Mouse (Mus musculus) right cerebral cortex, postnatal 4 days (tissue): ENCODE measurements around the gene Prcc.
"Not testable (repeated sequence)": the region's sequence is repeated elsewhere in the genome, so short reads cannot be mapped to it uniquely, and the experiment has no call there.

ENCODE experiments used
- DNase-seq: peaks from one replicate; pipeline ENCODE4 v3.0.0-alpha.2; 2022

The Prcc gene

DNA sequence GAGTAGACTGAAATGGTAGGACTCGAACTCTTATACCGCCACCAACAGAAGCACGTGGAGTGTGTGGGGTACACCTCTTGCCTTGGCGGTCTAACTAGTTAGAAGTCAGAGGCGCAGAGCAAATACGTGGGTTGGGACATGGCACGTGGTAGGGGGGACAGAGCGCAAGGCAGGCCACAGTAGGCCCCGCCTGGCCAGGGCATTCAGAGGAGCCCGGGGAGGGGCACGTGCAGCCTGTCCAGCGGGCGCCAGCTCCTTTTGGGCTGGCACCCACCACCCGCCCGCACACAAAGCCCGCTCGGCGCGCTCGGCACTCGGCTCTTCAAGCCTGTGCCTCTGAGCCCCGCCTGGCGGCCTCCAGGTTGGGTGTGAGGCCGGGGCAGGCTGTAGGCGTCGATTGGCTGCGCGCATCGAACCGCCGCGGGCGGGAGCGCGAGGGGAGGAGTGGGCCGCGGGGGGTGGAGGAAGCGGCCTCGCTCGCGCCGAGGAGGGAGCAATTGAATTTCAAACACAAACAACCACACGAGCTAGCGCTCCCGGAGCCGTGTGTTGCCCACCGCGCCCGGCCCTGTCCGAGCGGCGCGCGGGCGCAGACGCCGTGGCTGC is 20.6 kb upstream of the Prcc start, which contains the start of gene Hdgf:
Gene Hdgf, plus strand, starts transcription at position 442 of the 606 bp plus-strand sequence.
- DNase-seq: peak; percentile 90

DNA sequence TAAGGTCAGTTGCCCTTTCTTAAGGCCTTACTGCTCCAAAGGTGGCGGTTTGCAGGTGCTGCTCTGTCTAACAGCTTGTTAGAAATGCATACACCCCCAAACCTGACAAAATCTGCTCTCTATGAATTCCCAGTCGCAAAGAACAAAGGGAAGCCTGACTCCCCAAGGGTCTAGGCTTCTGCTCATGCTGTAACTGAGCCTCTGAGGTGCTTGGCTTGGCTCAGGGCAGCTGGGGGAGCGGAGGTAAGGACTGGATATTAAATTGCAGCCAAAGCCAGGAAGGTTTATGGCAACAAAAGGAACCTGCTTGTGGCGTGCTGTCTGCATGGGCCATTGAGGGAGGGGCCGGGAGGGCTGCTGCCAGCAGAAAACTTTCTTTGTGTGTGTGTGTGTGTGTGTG is 18.4 kb upstream of the Prcc start:
- DNase-seq: no peak

DNA sequence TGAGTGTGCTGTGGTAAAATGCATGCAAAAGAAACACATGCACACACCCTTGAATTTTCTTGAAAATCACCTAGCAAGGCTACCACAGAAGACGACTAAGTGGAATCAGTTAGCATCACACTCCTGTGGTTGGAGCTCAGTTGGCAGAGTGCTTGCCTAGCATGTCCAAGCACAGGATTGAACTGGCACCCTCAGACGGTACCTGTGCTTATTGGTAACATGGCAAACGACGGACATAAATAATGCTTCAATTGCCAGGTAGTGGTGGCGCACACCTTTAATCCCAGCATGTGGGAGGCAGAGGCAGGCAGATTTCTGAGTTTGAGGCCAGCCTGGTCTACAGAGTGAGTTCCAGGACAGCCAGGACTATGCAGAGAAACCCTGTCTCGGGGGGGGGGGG is 16.6 kb upstream of the Prcc start:
- DNase-seq: not testable (repeated sequence)

DNA sequence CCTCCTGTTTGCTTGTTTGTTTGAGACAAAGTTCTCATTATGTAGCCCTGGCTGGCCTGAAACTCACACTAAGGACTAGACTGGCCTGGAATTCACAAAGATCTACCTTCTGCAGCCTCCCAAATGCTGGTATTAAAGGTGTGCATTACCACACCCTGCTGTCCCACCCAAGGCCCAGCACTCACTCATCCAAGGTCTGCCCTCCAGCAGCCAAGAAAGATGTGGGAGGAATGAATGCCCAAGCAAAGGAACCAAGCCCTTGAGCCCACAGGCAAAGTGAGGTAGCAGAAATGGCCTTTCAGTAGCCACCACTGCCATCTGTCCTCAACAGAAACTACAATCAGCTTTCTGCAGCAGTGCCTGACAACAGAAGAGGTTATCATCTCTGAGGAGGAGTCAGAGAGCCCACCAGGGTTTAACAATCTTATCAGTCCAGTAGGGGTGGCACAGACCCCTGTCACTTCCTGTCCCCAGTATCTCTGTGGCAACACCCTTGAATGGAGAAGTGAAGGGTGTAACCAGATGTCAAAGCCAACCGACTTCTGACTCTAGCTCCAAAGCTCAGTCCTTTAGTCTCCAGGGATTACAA is 15.7 kb upstream of the Prcc start:
- no peak for DNase-seq

DNA sequence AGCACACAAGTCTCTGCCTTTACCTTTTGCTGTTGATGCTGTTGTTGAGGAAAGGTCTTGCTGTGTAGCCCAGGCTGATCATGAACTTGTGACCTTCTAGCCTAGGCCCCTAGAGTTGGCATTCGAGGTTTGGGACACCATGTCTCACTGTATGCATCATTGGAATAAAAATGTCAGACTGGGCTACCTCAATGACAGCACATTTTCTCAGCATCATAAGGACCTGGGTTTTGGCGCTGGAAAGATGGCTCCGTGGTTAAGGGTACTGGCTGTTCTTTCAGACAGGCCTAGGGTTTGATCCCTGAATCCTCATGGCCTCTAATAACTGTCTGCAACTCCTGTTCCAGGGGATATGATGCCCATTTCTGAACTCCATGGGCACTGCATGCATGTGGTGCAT is 14.4 kb upstream of the Prcc start:
- no peak for DNase-seq

DNA sequence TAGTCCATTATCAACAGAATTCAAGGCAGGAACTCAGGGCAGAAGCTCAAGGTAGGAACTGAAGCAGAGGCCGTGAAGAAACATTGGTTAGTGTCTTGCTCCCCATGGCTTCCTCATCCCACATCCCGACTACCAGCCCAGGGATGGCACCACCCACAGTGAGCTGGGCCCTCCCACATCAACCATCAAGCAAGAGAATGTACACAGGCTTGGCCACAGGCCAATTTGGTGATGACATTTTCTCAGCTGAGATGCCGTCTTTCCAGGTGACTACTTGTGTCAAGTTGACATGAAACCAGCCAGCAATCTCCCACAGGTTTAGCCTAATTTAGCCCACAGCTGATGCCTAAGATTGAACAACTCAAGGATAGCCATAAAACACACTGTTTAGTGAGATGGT is 13.9 kb upstream of the Prcc start:
- no peak for DNase-seq

DNA sequence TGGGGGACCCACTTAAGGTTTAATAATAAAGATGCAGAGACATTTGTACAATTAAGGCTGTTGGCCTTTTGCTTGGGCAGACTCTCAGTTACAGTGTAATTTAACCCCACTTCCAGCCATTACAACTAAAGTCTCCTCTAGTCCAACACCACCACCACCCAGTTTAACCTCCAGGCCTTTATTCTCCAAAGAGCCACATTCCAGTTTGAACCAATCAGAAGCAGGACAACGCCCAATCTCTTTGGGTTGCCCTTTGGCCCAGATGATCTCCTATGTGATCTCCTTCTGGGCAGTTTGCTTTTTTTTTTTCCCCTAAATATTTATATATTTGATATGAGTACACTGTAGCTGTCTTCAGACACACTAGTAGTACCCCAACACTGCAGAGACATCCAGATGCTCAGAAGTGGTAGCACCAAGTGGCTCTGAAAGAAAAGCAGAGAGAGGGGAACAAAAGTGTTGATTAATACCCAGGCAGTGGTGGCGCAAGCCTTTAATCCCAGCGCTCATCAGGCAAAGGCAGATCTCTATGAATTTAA is 8.0 kb upstream of the Prcc start:
- no peak for DNase-seq

DNA sequence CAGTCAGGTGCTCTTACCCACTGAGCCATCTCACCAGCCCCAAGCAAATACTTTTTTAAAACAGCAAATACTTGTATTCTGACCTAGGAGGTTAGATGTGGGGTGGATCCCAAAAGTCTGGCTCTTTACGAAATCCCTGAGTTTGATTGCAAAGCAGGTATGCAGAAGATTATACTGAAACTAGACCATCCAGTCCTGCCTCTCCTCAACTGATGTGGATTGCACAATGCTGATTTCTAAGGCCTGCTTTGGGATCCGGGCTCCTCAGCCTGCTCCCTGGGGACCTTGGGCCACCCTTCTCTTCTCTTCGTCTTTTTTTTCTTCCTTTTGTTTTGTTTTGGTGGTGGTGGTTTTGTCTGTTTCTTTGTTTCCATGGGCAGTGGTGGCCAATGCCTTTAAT is 6.1 kb upstream of the Prcc start:
- DNase-seq: no peak

DNA sequence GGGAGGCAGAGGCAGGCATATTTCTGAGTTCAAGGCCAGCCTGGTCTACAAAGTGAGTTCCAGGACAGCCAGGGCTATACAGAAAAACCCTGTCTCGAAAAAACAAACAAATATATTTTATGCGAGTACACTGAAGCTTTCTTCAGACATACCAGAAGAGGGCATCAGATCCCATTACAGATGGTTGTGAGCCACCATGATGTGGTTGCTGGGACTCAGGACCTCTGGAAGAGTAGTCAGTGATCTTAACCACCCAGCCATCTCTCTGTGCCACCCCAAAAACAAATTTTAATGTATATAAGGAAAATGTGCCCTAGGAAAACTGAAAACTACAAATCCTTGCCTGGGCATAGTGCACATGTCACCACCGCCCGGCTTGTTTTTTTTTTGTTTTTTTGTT is 2.0 kb upstream of the Prcc start:
- DNase-seq: not testable (repeated sequence)

DNA sequence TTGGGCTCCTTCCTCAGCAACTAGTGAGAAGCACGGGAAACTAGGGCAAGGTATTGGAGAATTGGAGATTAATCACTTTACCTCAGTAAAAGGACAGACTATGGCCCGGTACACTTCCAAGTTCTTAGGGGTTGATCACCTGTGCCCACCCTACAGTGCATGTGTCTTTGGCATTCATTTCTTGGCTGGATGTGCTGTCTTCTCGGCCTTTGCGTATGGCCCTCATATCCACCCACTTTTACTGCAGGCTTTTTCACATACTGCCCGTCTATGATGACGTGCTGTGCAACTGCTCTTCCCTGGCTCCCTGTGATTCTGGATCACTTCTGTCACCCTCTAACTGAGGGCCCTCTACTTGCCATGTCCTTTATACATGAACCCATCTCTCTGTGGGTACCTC is 1.0 kb upstream of the Prcc start:
- DNase-seq: no peak

DNA sequence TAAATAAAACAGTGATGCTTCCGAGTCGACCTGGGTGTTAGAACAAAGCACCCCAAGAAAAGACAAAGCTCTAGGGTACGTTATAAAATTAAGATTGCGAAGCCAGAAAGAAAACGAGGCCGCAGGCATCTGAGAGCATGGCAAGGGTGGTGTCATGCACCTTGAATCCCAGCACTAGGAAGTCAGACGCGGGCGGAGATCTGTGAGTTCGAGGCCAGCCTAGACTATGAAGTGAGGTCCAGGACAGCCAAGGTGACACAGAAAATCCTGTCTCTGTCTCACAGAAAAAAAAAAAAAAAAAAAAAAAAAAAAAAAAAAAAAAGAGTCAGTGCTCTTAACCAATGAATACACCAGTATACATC is 577 bp upstream of the Prcc start:
- peak; percentile 37 for DNase-seq

DNA sequence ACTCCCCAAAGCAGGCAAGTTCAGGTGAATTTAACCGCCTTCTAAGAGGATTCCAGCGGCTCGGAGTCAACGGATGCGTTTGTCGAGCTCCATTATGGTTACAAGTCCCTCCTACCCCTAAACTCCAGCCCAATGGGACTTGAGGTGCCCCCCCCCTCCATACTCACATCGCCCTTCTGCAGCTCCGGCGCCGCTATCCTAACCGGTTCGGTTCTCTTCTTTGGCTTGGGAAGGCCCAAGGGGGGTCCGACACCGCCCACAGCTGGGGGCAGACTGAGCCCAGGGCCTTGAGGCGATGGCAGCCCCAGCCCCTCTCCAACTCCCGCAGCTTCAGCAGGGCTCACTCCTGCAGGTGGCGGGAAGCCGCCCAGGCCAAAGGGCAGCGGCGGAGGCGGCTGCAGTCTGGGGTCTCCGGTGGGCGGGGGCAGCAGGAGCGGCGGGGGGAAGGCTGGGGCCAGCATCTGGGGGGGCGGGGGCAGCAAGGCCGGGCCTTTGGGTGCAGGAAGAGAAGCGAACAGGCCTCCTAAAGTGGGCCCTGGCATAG is 628 bp downstream of the Prcc start:
- peak; percentile 48 for DNase-seq

DNA sequence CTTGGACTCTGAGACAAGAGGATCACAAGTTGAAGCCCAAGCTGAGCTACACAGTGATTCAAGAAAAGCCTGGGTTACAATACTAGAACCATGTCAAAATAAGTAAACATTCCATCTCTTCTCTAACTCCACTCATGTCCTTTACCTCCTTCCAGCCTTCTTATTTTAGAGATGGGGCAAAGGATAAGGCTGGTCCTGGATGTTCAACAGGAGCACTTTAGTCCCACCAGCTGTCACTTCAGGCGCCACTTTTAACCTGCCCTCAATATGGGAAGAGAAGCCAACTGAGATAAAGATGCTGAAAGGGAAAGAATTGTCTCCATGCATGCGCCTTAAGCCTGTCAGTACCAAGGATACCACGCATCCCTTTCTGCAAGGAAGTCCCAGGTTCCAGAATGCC is 1.1 kb downstream of the Prcc start:
- DNase-seq: no peak

DNA sequence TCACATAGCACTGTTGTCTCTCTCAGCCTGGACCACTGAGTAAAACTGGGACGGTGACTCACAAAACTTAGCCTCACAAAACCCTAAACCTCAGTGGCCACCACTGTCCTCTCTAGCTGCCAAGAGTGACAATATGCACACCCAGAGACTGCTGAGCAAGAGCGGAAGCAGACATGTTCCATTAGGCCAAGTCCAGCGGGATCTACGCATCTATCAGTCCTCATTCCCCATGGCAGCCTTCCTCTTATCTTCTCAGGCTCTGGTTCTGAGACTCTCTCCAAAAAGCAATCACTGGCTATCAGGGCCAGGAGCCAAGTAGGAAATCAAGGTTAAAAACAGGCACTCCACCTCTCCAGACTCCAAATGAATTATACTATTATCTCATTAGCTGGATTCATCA is 7.7 kb downstream of the Prcc start:
- DNase-seq: no peak

DNA sequence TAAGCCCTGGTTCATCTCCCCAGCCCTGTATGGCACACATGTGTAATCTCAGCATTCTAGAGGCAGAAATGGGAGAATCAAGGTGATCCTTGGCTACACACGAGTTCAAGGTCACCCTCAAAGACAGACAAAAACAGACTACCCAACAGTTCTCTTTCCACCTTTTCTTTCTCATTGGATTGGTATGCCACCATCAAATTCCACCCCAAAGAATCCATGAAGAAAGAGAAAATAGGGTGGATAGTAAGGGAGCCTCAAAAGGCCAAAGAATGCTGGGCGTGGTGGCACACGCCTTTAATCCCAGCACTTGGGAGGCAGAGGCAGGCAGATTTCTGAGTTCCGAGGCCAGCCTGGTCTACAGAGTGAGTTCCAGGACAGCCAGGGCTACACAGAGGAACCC is 21.3 kb downstream of the Prcc start:
- DNase-seq: not testable (repeated sequence)

DNA sequence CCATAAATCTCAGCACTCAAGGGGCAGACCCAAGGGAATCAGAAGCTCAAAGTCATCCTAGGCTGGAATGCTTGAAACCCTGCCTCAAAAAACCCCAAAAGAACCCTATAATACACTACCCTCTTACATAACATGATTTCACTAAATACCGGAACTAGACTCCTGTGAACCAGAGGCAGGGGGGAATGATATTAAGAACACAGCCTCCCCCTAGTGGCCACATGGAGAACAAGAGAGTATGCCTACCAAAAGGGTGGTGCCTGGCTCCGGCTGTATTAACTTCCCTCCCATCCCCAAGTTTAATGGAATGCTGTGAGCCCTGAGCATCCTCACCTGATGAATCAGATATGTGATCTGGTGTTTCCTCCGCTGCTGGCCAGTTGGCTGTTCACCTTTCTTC is 25.6 kb downstream of the Prcc start:
- DNase-seq: peak; percentile 59

DNA sequence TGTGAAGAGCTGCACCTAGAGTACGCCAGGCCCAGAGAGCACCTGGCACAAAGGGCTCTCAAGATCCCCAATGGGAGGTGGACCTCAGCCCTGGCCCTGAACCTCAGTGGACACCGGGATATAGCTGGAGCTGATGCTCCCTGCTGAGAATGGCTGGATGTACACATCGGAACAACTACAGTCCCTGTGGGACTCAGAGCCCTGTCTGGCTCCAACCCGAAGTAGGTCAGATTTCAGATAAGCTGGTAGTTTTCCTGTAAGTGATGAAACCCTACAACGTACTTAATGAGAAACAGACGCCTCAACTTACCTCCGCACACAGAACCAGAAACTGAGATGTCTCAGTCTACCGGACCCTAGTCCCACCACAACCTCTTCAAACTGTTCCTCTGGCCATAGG is 27.7 kb downstream of the Prcc start:
- DNase-seq: no peak

DNA sequence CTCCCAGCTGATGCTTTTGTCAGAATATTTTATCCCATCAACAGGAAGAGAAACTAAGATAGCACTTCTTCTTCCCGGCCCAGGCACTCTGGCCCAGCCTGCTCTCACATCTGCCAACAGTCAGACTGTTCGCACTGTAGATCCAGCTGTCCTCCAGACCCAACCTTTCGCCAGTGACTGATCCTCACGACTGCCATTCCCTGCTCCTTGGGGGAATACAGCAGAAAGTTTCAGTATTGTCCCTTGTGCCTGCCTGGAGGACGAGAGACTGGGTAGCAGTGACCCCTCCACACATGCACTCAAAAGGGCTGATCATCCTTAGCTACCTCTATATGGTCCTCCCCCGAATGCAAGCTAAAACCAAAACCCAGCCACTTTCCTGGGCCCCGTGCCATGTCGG is 29.5 kb downstream of the Prcc start:
- DNase-seq: no peak

DNA sequence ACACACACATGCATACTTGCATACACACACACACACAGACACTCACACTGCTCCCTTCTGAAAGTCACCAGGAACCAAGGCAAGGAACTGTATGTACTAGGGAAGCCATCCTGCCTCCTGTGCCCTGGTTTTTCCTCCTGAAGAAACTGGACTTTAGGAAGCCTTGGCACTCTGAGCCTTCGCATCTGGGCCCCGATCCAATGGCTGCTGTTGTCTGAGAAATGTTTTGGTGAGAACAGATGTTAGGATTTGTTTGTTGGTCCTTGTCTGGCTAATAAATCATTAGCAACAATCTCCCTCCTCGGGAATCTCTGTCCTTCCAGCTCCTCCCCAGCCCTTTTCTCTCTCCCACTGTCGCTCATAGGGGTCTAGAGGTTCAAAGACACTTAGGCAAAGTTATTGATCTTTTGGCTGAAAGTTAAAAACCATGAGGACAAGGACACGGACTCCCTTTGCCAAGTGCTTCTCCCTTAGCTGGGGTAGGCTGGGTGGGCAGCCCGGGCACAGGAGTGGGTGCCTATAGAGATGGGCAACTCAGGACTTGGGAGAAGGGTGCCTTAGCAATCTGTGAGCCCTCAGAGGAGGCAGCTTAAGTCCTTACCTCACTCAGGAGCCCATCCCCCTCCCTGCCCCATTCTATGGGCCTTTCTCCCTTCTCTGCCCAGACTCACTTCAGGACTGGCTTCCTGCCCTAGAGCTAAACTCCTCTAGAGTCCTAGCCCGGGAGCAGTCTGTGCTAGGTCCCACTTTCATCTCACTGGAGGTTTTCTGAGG is 30.4 kb downstream of the Prcc start:
- peak; percentile 18 for DNase-seq

DNA sequence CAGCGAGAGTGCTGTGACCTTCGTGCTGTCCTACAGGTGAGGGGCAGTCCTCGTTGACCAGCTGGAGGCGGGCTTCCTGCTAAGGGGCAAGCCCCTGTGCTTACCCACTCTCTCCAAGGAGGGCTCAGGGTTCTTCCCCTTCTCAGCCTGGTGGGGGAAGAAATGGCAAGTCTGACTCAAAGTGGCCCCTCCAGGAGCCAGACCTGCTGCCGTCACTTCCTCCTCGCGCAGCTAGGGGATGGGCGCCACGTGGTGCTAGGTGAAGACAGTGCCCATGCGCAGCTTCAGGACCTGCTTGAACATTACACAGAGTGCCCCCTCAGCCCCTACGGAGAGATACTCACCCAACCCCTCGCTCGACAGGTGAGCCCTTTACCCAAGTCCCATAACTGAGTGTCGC is 36.3 kb downstream of the Prcc start:
- DNase-seq: no peak

DNA sequence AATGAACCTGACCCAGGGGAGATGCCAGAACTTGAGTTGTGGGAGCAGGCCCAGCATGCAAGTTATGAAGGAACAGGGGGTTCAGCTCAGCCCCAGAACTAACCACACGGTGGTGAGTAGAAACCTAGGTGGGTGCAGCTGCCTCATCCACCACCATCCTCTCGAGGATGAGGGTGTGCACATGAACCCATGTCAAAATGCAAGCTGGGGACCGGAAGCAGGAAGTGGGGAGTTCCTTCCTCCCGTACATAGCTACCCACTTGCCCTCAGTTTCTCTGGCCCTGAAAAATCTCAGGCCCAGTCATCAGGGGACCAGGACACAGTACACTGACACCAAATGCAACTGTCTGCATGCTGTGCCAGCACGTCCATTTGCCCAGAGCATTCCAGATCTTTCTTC is 37.7 kb downstream of the Prcc start:
- no peak for DNase-seq

DNA sequence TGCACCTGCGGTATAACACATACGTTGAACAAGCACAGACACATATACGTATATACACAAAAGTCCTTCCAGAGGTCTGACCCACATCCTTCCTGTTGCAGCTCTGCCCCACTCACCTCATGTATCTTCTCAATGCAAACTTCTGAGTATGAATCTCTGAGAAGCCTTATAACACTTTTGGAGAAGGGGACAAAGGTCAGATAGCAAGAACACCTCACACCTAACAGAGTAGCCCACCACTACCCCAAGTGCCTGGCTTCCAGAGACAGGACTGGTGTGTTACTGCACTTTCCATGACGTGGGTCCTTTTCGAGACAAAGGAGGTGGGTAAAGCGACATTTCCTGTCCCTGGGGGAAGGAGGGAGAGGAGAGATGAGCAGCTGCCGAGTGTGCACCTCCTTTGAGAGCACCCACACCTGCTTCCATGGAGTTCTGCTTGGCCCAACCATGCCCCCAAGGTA is 38.7 kb downstream of the Prcc start, which contains the start of gene Sh2d2a:
Gene Sh2d2a, plus strand, starts transcription at position 106 of the 461 bp plus-strand sequence.
- no peak for DNase-seq

DNA sequence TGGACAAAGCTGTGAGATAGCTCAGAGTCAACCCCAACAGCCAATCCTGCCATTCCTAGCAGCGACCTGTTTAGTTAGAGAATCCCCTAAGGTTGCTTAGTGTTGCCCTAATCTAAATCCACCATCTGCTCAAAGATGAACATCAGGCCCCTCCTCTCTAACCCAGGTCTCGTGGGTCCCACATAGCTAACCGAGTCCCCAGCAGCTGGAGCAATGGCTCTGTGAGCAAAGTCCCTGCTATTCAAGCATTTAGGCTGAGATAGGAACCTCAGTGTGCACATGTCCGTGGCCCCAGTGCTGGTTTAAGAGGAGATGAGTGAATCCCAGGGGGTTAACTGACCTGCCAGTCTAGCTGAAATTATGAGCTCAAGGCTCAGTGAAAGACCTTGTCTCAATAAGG is 39.2 kb downstream of the Prcc start:
- DNase-seq: no peak

DNA sequence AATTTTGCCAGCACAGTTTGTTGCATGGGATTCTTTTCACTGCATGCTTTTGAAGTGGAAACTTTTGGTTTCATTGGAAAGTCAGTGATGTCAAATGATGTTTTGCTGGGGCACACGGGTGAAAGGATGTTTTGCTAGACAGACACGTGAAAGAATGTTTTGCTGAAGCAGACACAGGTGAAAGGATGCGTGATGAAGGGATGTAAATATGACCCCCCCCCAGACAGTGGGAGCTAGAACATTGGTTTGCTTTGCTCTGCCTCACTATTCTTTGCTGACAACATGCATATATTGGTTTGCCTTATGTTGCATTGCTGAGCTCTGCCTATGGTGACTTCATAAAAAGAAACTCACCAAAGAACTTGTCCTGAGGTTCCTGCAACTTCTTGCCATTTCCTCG is 40.4 kb downstream of the Prcc start:
- DNase-seq: no peak
